Mouse (Mus musculus) lung, adult 2 months (tissue): Measurements from ENCODE around the gene Slc7a15. TPM values are rescaled to one million over a fixed set of nuclear protein-coding genes. Genes with fewer than 3 reads are reported as not detected.

Experiments
- DNase-seq: peaks from one replicate; pipeline ENCODE4 v3.0.0; 2022
- H3K4me1 ChIP-seq: fragments of 200-500 bp; 2 replicates; pipeline ENCODE4 v1.6.1; 2011; ENCODE audit warnings: low read length; ENCODE audit not compliant: control insufficient read depth, insufficient read depth
- H3K4me3 ChIP-seq: fragments of 200-500 bp; replicated peaks from 2 replicates; pipeline ENCODE3; 2011; ENCODE audit warnings: low read depth, mild to moderate bottlenecking, control low read depth, low read length; ENCODE audit errors: extremely low read depth
- CTCF ChIP-seq: fragments of 200-500 bp; IDR thresholded peaks from 2 replicates; pipeline ENCODE4 v1.5.1; 2011; ENCODE audit warnings: mild to moderate bottlenecking, low read length, control low read depth; ENCODE audit not compliant: insufficient read depth
- POLR2A ChIP-seq: fragments of 200-500 bp; IDR thresholded peaks from 2 replicates; pipeline ENCODE4 v1.6.1; 2011; ENCODE audit warnings: low read depth, mild to moderate bottlenecking, control low read depth, low read length, borderline replicate concordance; ENCODE audit errors: extremely low read depth
- WGBS: fragments of 180-500 bp; shearing (Covaris S2); methylation state at CpG from one replicate; pipeline ENCODE4 v1.1.7; 2018; 5-methylcytosine and 5-hydroxymethylcytosine counted together
- polyA plus RNA-seq: library from polyadenylated mRNA; depleted of rRNA; stranded (reverse); fragments of >200 nt; gene quantifications from 2 replicates; pipeline ENCODE4 v1.2.3, GENCODE M21; 2012

Gene Slc7a15
- polyA plus RNA-seq, 1 experiment: not detected

DNA sequence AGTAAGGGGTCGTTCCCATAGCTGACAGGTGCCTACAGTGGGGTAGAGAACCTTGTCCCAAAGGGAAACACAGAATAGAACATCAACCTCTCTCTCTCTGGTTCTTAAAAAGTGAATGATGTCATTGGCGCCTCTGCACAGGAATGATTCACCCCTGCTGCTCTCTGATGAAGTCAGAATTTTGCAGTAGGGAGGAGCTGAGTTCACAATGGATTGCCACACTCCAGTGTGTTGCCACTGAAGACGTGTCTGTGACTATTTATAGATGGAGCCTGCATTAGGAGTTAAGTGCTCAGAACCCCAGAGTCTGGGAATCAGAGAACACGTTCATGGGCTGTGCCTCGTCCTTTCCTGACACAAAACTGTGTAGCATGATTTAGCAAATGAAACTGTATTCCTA, 89.2 kb downstream of the Slc7a15 start:
- DNase-seq: no peak
- TF ChIP-seq CTCF: no peak
- TF ChIP-seq POLR2A: no peak
- Histone ChIP-seq H3K4me3 (no peak overlapping the region), H3K4me1 (0 out of 2 replicates have a peak, but pooled peaks cover 3% of the 10 kb centered on the region)
- 52% methylated on average over 5 of the region's 5 CpGs for WGBS

GRCm38 (mm10) chr12:8506954-8507707, 91.7 kb downstream of the Slc7a15 start:
- Histone ChIP-seq H3K4me3 (no peak overlapping the region), H3K4me1 (0 out of 2 replicates have a peak, but pooled peaks cover 3% of the 10 kb centered on the region)
- TF ChIP-seq CTCF (no peak), POLR2A (no peak)
- WGBS: 45% methylated on average over 9 of the region's 9 CpGs
- no peak for DNase-seq

- H3K4me3 ChIP-seq: no peak overlapping the region
- 82% methylated on average over 6 of the region's 6 CpGs for WGBS
- TF ChIP-seq POLR2A: no peak
- TF ChIP-seq CTCF: no peak
These were observed 94.7 kb downstream of the Slc7a15 start for GRCm38 (mm10) chr12:8504131-8504530.

GRCm38 (mm10) chr12:8502546-8502945, 96.3 kb downstream of the Slc7a15 start:
- no peak for TF ChIP-seq POLR2A
- no peak for TF ChIP-seq CTCF
- 3% methylated on average over 6 of the region's 6 CpGs for WGBS

More at GRCm38 (mm10) chr12:8504131-8504530, 94.7 kb downstream of the Slc7a15 start:
- peaks cover 9% of the 10 kb centered on the region for H3K4me1 ChIP-seq
- no peak for DNase-seq

DNA sequence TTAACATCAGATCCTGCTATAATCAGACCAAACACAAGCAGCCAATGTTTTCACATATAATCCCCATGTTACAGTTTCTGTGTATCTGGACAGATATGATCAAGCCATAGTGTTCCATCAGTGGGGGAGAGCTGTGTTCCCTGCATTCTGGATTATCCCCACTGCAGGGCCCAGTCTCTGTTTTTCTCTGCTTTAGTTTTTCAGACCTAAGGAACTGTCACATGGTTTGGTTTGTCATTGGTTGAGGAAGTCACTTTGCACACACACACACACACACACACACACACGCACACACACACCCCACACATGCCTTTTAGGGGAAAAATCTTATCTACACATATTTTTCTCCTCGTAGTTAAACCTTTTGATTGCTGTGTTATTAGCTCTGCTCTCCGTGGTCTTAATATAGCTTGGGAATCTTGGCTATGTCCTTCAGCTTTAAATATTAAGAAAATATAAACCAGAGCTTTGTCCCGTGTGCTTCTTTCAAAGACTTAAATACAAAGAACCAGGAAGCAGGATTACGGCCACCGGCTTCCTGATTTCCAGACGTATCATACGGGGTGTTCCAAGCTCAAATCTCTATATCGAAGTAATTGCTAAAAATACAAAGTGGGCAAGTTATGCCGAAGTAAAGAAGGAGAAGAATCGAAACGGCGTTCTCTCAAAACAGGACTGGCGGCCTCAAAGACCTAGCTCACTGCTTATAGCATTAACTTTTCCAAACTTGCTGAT, 97.1 kb downstream of the Slc7a15 start:
- H3K4me1 ChIP-seq: peaks cover 12% of the 10 kb centered on the region
- TF ChIP-seq CTCF (no peak), POLR2A (no peak)
- WGBS: 47% methylated on average over 14 of the region's 14 CpGs
- no peak for DNase-seq
- H3K4me3 ChIP-seq: no peak overlapping the region

More at GRCm38 (mm10) chr12:8502546-8502945, 96.3 kb downstream of the Slc7a15 start:
- peaks cover 9% of the 10 kb centered on the region for H3K4me1 ChIP-seq
- no peak for DNase-seq
- H3K4me3 ChIP-seq: no peak overlapping the region

DNA sequence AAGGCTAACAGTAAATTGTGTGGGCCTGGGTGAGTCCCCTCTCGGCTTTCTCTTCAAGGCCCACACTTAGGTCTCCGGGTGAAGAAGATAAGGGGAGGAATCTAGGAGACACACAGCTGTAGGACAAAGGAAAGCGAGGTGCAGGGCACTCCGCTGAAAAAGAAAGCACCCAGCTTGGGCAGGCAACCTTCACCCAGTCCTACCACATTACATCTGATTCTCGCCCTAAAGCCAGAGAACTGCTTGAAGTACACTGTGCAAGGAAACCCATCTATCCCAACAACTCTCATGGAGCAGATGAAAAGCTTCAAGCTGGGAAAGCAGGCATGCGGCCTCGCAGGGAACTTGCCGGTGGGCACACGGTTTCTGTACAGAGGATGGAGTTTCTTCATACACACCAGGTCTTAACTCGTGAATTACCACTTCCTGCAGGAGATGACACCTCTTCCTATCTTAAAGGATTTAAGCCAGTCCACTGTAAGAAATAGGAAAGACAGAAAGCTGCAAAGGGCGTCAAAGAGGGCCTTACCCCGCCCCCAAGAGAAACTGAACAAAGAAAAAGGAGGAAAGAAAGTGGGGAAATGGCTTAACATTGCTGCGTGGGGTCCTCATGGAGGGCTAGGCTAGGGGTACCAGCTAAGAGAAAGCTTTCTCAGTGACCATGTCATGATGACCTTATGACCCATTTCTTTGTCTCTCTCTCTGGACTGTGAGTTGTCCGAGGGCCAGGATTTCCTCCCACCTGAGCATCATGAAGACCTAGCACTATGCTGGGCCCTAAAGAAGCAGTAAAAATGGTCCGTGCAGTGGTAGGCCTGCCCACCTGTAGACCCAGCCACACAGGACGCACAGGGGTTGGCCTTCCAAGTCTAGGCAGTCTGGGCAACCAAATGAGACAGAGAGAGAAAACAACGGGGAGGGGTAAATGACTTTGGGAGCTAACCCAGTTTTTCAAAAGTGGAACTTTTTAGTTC, 98.0 kb downstream of the Slc7a15 start:
- no peak for TF ChIP-seq CTCF
- 0 out of 2 replicates have a peak, but pooled peaks have one; percentile 32 for TF ChIP-seq POLR2A
- 35% methylated on average over 17 of the region's 17 CpGs for WGBS
- H3K4me1 ChIP-seq: peaks cover 16% of the 10 kb centered on the region
- H3K4me3 ChIP-seq: peak overlapping the region; percentile 82
- DNase-seq: peak; percentile 49

DNA sequence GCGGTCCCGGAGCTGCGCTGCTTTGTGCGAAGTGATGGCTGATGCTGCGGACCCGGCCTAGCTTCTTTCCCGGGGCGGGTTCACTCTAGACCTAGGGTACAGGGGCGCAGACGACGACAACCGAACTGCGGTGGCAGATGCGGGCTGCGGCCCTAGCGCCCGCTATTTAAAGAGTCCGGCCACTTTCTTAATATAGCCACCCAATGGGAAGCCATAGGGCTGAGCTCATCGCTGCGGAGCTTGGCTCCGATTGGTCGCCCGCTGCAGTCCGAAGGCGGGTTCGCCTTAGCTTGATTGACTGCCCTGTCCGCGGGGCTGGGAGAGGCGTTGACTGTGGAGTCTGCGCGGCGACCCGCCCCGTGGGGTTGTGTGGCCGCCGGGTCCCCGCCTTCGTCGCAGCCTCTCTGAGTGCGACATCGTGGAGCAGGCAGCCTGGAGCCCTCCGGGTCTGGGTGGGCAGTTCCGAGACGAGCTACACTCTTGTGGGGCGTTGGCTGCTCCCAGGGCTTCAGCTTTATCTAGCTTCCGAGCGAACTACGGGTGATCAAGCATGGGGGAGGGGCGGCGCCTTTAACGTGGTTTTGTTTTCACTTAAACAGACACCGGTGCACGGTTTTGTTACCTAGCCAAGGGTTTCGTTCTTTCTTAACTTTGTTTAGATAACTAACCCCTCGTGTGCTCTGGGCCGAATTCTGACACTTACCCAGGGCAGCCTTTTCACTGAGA, 98.8 kb downstream of the Slc7a15 start, which contains the start of gene Rhob:
TSS of gene Rhob (minus strand) at position 139 of the 726 bp plus-strand sequence.
- Histone ChIP-seq H3K4me1 (peaks cover 17% of the 10 kb centered on the region), H3K4me3 (peak within 1 kb of the TSS; percentile 94)
- TF ChIP-seq POLR2A: peak; percentile 99
- no peak for TF ChIP-seq CTCF
- WGBS: under 1% methylated on average over 56 of the region's 56 CpGs
- peak; percentile 97 for DNase-seq
